Mouse (Mus musculus) heart, embryonic 12.5 days (tissue): ENCODE measurements around the gene Arl2bp. TPM values are rescaled to one million over a fixed set of nuclear protein-coding genes. Genes with fewer than 3 reads are reported as not detected.

ENCODE experiments used
- ATAC-seq: fragments of 200-750 bp; cut with Nextera tagmentation; 2 replicates; pipeline ENCODE4 v1.8.0; 2017; ENCODE audit warnings: moderate TSS enrichment, moderate library complexity; ENCODE audit not compliant: insufficient number of reproducible peaks, low FRiP score
- H3K27ac ChIP-seq: fragments of 300-500 bp; sonication (generic); 2 replicates; pipeline ENCODE4 v1.5.1; 2016; ENCODE audit warnings: mild to moderate bottlenecking, moderate library complexity; ENCODE audit not compliant: poor library complexity, severe bottlenecking
- H3K27me3 ChIP-seq: fragments of 300-500 bp; sonication (generic); replicated peaks from 2 replicates; pipeline ENCODE4 v1.6.1; 2016; ENCODE audit warnings: mild to moderate bottlenecking, moderate library complexity
- H3K36me3 ChIP-seq: fragments of 300-500 bp; sonication (generic); 2 replicates; pipeline ENCODE4 v1.6.1; 2016; ENCODE audit warnings: mild to moderate bottlenecking, moderate library complexity
- H3K4me1 ChIP-seq: fragments of 300-500 bp; sonication (generic); replicated peaks from 2 replicates; pipeline ENCODE4 v1.6.1; 2016; ENCODE audit warnings: mild to moderate bottlenecking
- H3K4me2 ChIP-seq: fragments of 300-500 bp; sonication (generic); 2 replicates; pipeline ENCODE4 v1.6.1; 2016; ENCODE audit warnings: mild to moderate bottlenecking, moderate library complexity
- H3K4me3 ChIP-seq: fragments of 300-500 bp; sonication (generic); 2 replicates; pipeline ENCODE4 v1.5.1; 2016; ENCODE audit warnings: mild to moderate bottlenecking
- H3K9ac ChIP-seq: fragments of 300-500 bp; sonication (generic); 2 replicates; pipeline ENCODE4 v1.6.1; 2016; ENCODE audit warnings: mild to moderate bottlenecking, moderate library complexity
- H3K9me3 ChIP-seq: fragments of 300-500 bp; sonication (generic); replicated peaks from 2 replicates; pipeline ENCODE4 v1.6.1; 2016; ENCODE audit warnings: mild to moderate bottlenecking, moderate library complexity
- WGBS: fragments of 180-500 bp; shearing (Covaris S2); methylation state at CpG from one replicate; pipeline ENCODE4 v1.1.7; 2016; 5-methylcytosine and 5-hydroxymethylcytosine counted together
- polyA plus RNA-seq: library from polyadenylated mRNA; unstranded; fragments of >200 nt; fragmentation: Nextera tagmentation; extraction: Ambion mirVana; gene quantifications from 2 replicates; pipeline ENCODE4 v1.2.1, GENCODE M21; 2016

Arl2bp gene
- polyA plus RNA-seq, 1 experiment from 2014 or later = 129 TPM

- Histone ChIP-seq H3K4me1 (no peaks in the 10 kb centered on the region), H3K9me3 (no peaks in the 10 kb centered on the region), H3K27ac (no peak overlapping the region), H3K36me3 (peaks cover 57% of the 10 kb centered on the region), H3K27me3 (no peaks in the 10 kb centered on the region), H3K4me2 (no peak overlapping the region), H3K9ac (no peak overlapping the region), H3K4me3 (no peak overlapping the region)
- WGBS = 80% methylated on average over 2 of the region's 2 CpGs
- no peak for ATAC-seq
These were observed 8.4 kb upstream of the Arl2bp start for GRCm38 (mm10) chr8:94658031-94658430.

- 80% methylated on average over 4 of the region's 4 CpGs for WGBS
- peaks cover 42% of the 10 kb centered on the region for H3K36me3 ChIP-seq
- no peaks in the 10 kb centered on the region for H3K27me3 ChIP-seq
- no peak overlapping the region for H3K4me3 ChIP-seq
- ATAC-seq = no peak
- H3K9ac ChIP-seq = no peak overlapping the region
- no peaks in the 10 kb centered on the region for H3K4me1 ChIP-seq
- H3K4me2 ChIP-seq = no peak overlapping the region
- H3K9me3 ChIP-seq = no peaks in the 10 kb centered on the region
- H3K27ac ChIP-seq = no peak overlapping the region
These were observed 6.0 kb upstream of the Arl2bp start for GRCm38 (mm10) chr8:94660418-94660817.

GRCm38 (mm10) chr8:94664722-94665121 lies 1.7 kb upstream of the Arl2bp start:
- Histone ChIP-seq H3K4me1 (peaks cover 13% of the 10 kb centered on the region), H3K27ac (no peak overlapping the region), H3K27me3 (no peaks in the 10 kb centered on the region), H3K36me3 (peaks cover 30% of the 10 kb centered on the region), H3K9ac (no peak overlapping the region), H3K4me3 (no peak overlapping the region), H3K9me3 (no peaks in the 10 kb centered on the region), H3K4me2 (no peak overlapping the region)
- 77% methylated on average over 2 of the region's 2 CpGs for WGBS
- ATAC-seq = no peak

- WGBS = 71% methylated on average over 5 of the region's 5 CpGs
- H3K4me3 ChIP-seq = no peak overlapping the region
These were observed 8.0 kb downstream of the Arl2bp start for GRCm38 (mm10) chr8:94674384-94674783.

GRCm38 (mm10) chr8:94675923-94676322 lies 9.5 kb downstream of the Arl2bp start:
- no peak; the same call in 1 of the 2 replicates for ATAC-seq
- Histone ChIP-seq H3K9me3 (no peaks in the 10 kb centered on the region), H3K4me2 (no peak overlapping the region), H3K9ac (no peak overlapping the region), H3K36me3 (peaks cover 41% of the 10 kb centered on the region), H3K4me1 (no peaks in the 10 kb centered on the region), H3K27ac (no peak overlapping the region), H3K27me3 (no peaks in the 10 kb centered on the region; the same call in 1 of the 2 replicates), H3K4me3 (no peak overlapping the region)
- WGBS = 80% methylated on average over 6 of the region's 6 CpGs

More at GRCm38 (mm10) chr8:94674384-94674783, 8.0 kb downstream of the Arl2bp start:
- H3K4me2 ChIP-seq = no peak overlapping the region
- no peak overlapping the region for H3K9ac ChIP-seq
- H3K4me1 ChIP-seq = no peaks in the 10 kb centered on the region
- ATAC-seq = no peak
- no peaks in the 10 kb centered on the region for H3K9me3 ChIP-seq
- H3K36me3 ChIP-seq = peaks cover 54% of the 10 kb centered on the region
- no peaks in the 10 kb centered on the region for H3K27me3 ChIP-seq
- H3K27ac ChIP-seq = no peak overlapping the region

- H3K36me3 ChIP-seq = peaks cover 15% of the 10 kb centered on the region
- no peaks in the 10 kb centered on the region for H3K4me1 ChIP-seq
- H3K4me2 ChIP-seq = no peak overlapping the region
- no peak overlapping the region for H3K27ac ChIP-seq
- H3K9me3 ChIP-seq = no peaks in the 10 kb centered on the region
- peaks cover 4% of the 10 kb centered on the region; the same call in 1 of the 2 replicates for H3K27me3 ChIP-seq
- WGBS = 54% methylated on average over 9 of the region's 9 CpGs
- H3K4me3 ChIP-seq = no peak overlapping the region
- H3K9ac ChIP-seq = no peak overlapping the region
- no peak for ATAC-seq
These were observed 12.2 kb downstream of the Arl2bp start for GRCm38 (mm10) chr8:94678582-94678981.

GRCm38 (mm10) chr8:94680414-94680813 lies 14.0 kb downstream of the Arl2bp start:
- 81% methylated on average over 3 of the region's 3 CpGs for WGBS

GRCm38 (mm10) chr8:94682732-94683524 lies 16.5 kb downstream of the Arl2bp start:
- Histone ChIP-seq H3K9me3 (no peaks in the 10 kb centered on the region), H3K27me3 (peaks cover 4% of the 10 kb centered on the region; the same call in 1 of the 2 replicates), H3K4me1 (no peaks in the 10 kb centered on the region), H3K9ac (no peak overlapping the region), H3K27ac (no peak overlapping the region), H3K4me2 (no peak overlapping the region), H3K4me3 (no peak overlapping the region), H3K36me3 (no peaks in the 10 kb centered on the region)
- ATAC-seq = no peak
- 74% methylated on average over 16 of the region's 16 CpGs for WGBS

More at GRCm38 (mm10) chr8:94680414-94680813, 14.0 kb downstream of the Arl2bp start:
- no peak for ATAC-seq
- Histone ChIP-seq H3K9me3 (no peaks in the 10 kb centered on the region), H3K4me1 (no peaks in the 10 kb centered on the region), H3K9ac (no peak overlapping the region), H3K4me3 (no peak overlapping the region), H3K36me3 (no peaks in the 10 kb centered on the region; the same call in 1 of the 2 replicates), H3K27me3 (peaks cover 4% of the 10 kb centered on the region; the same call in 1 of the 2 replicates), H3K4me2 (no peak overlapping the region), H3K27ac (no peak overlapping the region)

GRCm38 (mm10) chr8:94684287-94684686 lies 17.9 kb downstream of the Arl2bp start:
- no peak overlapping the region for H3K4me3 ChIP-seq
- 63% methylated on average over 4 of the region's 4 CpGs for WGBS
- no peaks in the 10 kb centered on the region for H3K36me3 ChIP-seq
- no peaks in the 10 kb centered on the region for H3K4me1 ChIP-seq
- H3K27me3 ChIP-seq = peaks cover 4% of the 10 kb centered on the region; the same call in 1 of the 2 replicates
- no peak overlapping the region for H3K9ac ChIP-seq
- H3K4me2 ChIP-seq = no peak overlapping the region
- no peak overlapping the region for H3K27ac ChIP-seq
- no peak for ATAC-seq
- H3K9me3 ChIP-seq = no peaks in the 10 kb centered on the region

- ATAC-seq = no peak
- peaks cover 9% of the 10 kb centered on the region for H3K27me3 ChIP-seq
- no peaks in the 10 kb centered on the region for H3K36me3 ChIP-seq
- WGBS = 59% methylated on average over 9 of the region's 9 CpGs
- no peaks in the 10 kb centered on the region for H3K4me1 ChIP-seq
- no peak overlapping the region for H3K4me2 ChIP-seq
- H3K4me3 ChIP-seq = no peak overlapping the region
- no peak overlapping the region for H3K9ac ChIP-seq
- H3K9me3 ChIP-seq = no peaks in the 10 kb centered on the region
- H3K27ac ChIP-seq = no peak overlapping the region
These were observed 19.6 kb downstream of the Arl2bp start for GRCm38 (mm10) chr8:94685953-94686352.

- no peak overlapping the region for H3K9ac ChIP-seq
- H3K27ac ChIP-seq = no peak overlapping the region
- H3K36me3 ChIP-seq = no peaks in the 10 kb centered on the region
- H3K4me3 ChIP-seq = no peak overlapping the region
- no peak overlapping the region for H3K4me2 ChIP-seq
- H3K4me1 ChIP-seq = peaks cover 15% of the 10 kb centered on the region; the same call in 1 of the 2 replicates
- WGBS = 4% methylated on average over 6 of the region's 6 CpGs
- no peaks in the 10 kb centered on the region for H3K9me3 ChIP-seq
- ATAC-seq = no peak
- peaks cover 83% of the 10 kb centered on the region for H3K27me3 ChIP-seq
These were observed 28.3 kb downstream of the Arl2bp start for GRCm38 (mm10) chr8:94694701-94695100.
